Mouse (Mus musculus): ENCODE data around the gene Nsun3. TPM values are rescaled to one million over a fixed set of nuclear protein-coding genes. Genes with fewer than 3 reads are reported as not detected.

Gene Nsun3
- polyA plus RNA-seq (2012; rRNA removed), result 9.3 and 10.7 TPM in 2 replicates

- DNase-seq (ENCODE audit: low read depth), result peak; percentile 78
Measured at GRCm38 (mm10) chr16:62786621-62787331, at the start of gene Nsun3. Gene Nsun3 (minus strand): TSS chr16:62786818.

GRCm38 (mm10) chr16:62834016-62834735 is 47.6 kb upstream of the Nsun3 start:
- no peak for DNase-seq (ENCODE audit: low read depth)

GRCm38 (mm10) chr16:62832481-62832880 is 45.9 kb upstream of the Nsun3 start:
- no peak for DNase-seq (ENCODE audit: low read depth)

GRCm38 (mm10) chr16:62832027-62832426 is 45.4 kb upstream of the Nsun3 start:
- DNase-seq (ENCODE audit: low read depth), result no peak

GRCm38 (mm10) chr16:62826156-62827001 is 39.8 kb upstream of the Nsun3 start:
- no peak for DNase-seq (ENCODE audit: low read depth)

- no peak for DNase-seq (ENCODE audit: low read depth)
Measured at GRCm38 (mm10) chr16:62822472-62822871, 35.9 kb upstream of the Nsun3 start.

GRCm38 (mm10) chr16:62814491-62814890 is 27.9 kb upstream of the Nsun3 start, which contains the start of gene Stx19:
Gene Stx19 (plus strand): TSS chr16:62814676.
- peak; percentile 71 for DNase-seq (ENCODE audit: low read depth)

- no peak for DNase-seq (ENCODE audit: low read depth)
Measured at GRCm38 (mm10) chr16:62813790-62814189, 27.2 kb upstream of the Nsun3 start.

- DNase-seq (ENCODE audit: low read depth), result no peak
Measured at GRCm38 (mm10) chr16:62810855-62811254, 24.2 kb upstream of the Nsun3 start.

GRCm38 (mm10) chr16:62807249-62807979 is 20.8 kb upstream of the Nsun3 start:
- DNase-seq (ENCODE audit: low read depth), result no peak

- no peak for DNase-seq (ENCODE audit: low read depth)
Measured at GRCm38 (mm10) chr16:62804621-62805020, 18.0 kb upstream of the Nsun3 start.

- DNase-seq (ENCODE audit: low read depth), result no peak
Measured at GRCm38 (mm10) chr16:62799839-62800238, 13.2 kb upstream of the Nsun3 start.

GRCm38 (mm10) chr16:62799426-62799825 is 12.8 kb upstream of the Nsun3 start:
- DNase-seq (ENCODE audit: low read depth), result no peak

GRCm38 (mm10) chr16:62798808-62799207 is 12.2 kb upstream of the Nsun3 start:
- DNase-seq (ENCODE audit: low read depth), result no peak

GRCm38 (mm10) chr16:62796608-62797007 is 10.0 kb upstream of the Nsun3 start:
- no peak for DNase-seq (ENCODE audit: low read depth)

GRCm38 (mm10) chr16:62782229-62782628 is 4.4 kb downstream of the Nsun3 start:
- no peak for DNase-seq (ENCODE audit: low read depth)

GRCm38 (mm10) chr16:62778282-62778681 is 8.3 kb downstream of the Nsun3 start:
- no peak for DNase-seq (ENCODE audit: low read depth)

- DNase-seq (ENCODE audit: low read depth), result no peak
Measured at GRCm38 (mm10) chr16:62776034-62776433, 10.6 kb downstream of the Nsun3 start.

GRCm38 (mm10) chr16:62773462-62773861 is 13.2 kb downstream of the Nsun3 start:
- no peak for DNase-seq (ENCODE audit: low read depth)

GRCm38 (mm10) chr16:62758340-62758739 is 28.3 kb downstream of the Nsun3 start:
- DNase-seq (ENCODE audit: low read depth), result no peak

GRCm38 (mm10) chr16:62755307-62755706 is 31.3 kb downstream of the Nsun3 start:
- no peak for DNase-seq (ENCODE audit: low read depth)
